ENCODE assay signal across 8 mouse cellular contexts in genomic region chr6:100336591-100337148, GRCm38 (mm10). TPM values are rescaled to one million over a fixed set of nuclear protein-coding genes. Genes with fewer than 3 reads are reported as not detected.
DNase-seq lines count a peak whose midpoint lies in the region; ATAC-seq lines count a peak whose summit lies in the region.

No protein-coding gene starts in this region.

- no peak for ATAC-seq in heart, embryonic 14.5 days (ENCODE audit: insufficient number of reproducible peaks, insufficient read depth, low FRiP score, low read depth)
- no peak for ATAC-seq in inflammation-experienced regulatory T-cells, adult 6 months

- H3K4me3 ChIP-seq in heart, embryonic 14.5 days (ENCODE audit: control insufficient read depth in 1 of 2, insufficient read depth in 1 of 2, low read depth in 1 of 2, low read length in 2 of 2) = no peak overlapping the region; a peak in 1 of 4 replicates

- 13% methylated on average over 14 of the region's 14 CpGs for WGBS in heart, embryonic 14.5 days

- H3K4me2 ChIP-seq in heart, embryonic 14.5 days (ENCODE audit: low read length) = peak overlapping the region; percentile 58

- no peak overlapping the region for H3K27ac ChIP-seq in heart, embryonic 14.5 days (replicated peaks in 1 of 2; ENCODE audit: control insufficient read depth in 1 of 2, insufficient read depth in 1 of 2, low read depth in 2 of 2, low read length in 2 of 2)

- H3K9me3 ChIP-seq in heart, embryonic 14.5 days (ENCODE audit: control insufficient read depth, low read length) = no peaks in the 10 kb centered on the region

- intact Hi-C loops in left cerebral cortex, postnatal 36 days (cut with DNase I) = no loop called here

- no peak overlapping the region for H3K9ac ChIP-seq in heart, embryonic 14.5 days (ENCODE audit: low read length)

- DNase-seq in cerebellum, postnatal 10 days = peak; percentile 45 to 50
- DNase-seq in cerebellum, adult 11 months = no peak
- peak; percentile 56 for DNase-seq in embryo, embryonic 10.5 days (ENCODE audit: low spot score)
- peak; percentile 10 to 40 for DNase-seq in kidney, postnatal 4 days
- DNase-seq in left cerebral cortex, postnatal 36 days (ENCODE audit: low spot score in 2 of 2) = no peak
- DNase-seq in layer of hippocampus, postnatal 14 days (ENCODE audit: low spot score in 2 of 2) = no peak

- no peaks in the 10 kb centered on the region for H3K36me3 ChIP-seq in heart, embryonic 14.5 days (ENCODE audit: control insufficient read depth, insufficient read depth, low read length)

- H3K4me1 ChIP-seq in heart, embryonic 14.5 days (ENCODE audit: control insufficient read depth in 2 of 2, insufficient read depth in 2 of 2, low read length in 2 of 2) = peaks cover 13 to 16% of the 10 kb centered on the region in 2 experiments

- H3K27me3 ChIP-seq in heart, embryonic 14.5 days (ENCODE audit: control insufficient read depth, insufficient read depth, low read length) = peaks cover 20% of the 10 kb centered on the region

RNA-seq across cellular contexts. Expression of gene Rybp, which starts 49.4 kb away (rescaled TPM):
- 7.5 and 8.3 TPM in 2 replicates for polyA plus RNA-seq in heart, embryonic 14.5 days (2014; fragmentation: Nextera tagmentation; extraction: Ambion mirVana)
- 10 to 100 TPM in 1 of 3 experiments, 1 to 10 TPM in 2; 7.2 to 10.7 (median 9.7) TPM for polyA plus RNA-seq in inflammation-experienced regulatory T-cells, adult 6 months (2017; shearing (Covaris generic))
- 10 to 100 TPM; 53.7 to 54.9 TPM for total RNA-seq in left cerebral cortex, postnatal 36 days (2021)
- 10 to 100 TPM; 56.7 to 58.7 TPM for total RNA-seq in layer of hippocampus, postnatal 14 days (2021)

Comparison
In these comparisons a context has a peak if more than half of its experiments do, and no peak if none do; other contexts are left out.
1. DNase-seq: peak in cerebellum, postnatal 10 days (2 of 2), embryo, embryonic 10.5 days (single experiment) and kidney, postnatal 4 days (2 of 2); none in cerebellum, adult 11 months (single experiment), left cerebral cortex, postnatal 36 days (0 of 2) and layer of hippocampus, postnatal 14 days (0 of 2).